Mouse (Mus musculus): ENCODE measurements around the gene Olfr155. TPM values are rescaled to one million over a fixed set of nuclear protein-coding genes. Genes with fewer than 3 reads are reported as not detected.

The Olfr155 gene
- total RNA-seq (2021): not detected
- long read RNA-seq: 0 reads

GRCm38 (mm10) chr4:43851265-43851664, at the start of gene Olfr155:
Gene Olfr155, plus strand, starts transcription at chr4:43851565.
- DNase-seq (ENCODE audit: low spot score in 2 of 2): no peak

- no peak for DNase-seq (ENCODE audit: low spot score in 2 of 2)
Observed at GRCm38 (mm10) chr4:43822896-43823550, 28.3 kb upstream of the Olfr155 start.

- peak in 1 of 2 experiments; percentile 8 for DNase-seq (ENCODE audit: low spot score in 2 of 2)
Observed at GRCm38 (mm10) chr4:43823845-43824337, 27.5 kb upstream of the Olfr155 start, which contains the start of gene Olfr156. Gene Olfr156, minus strand, starts transcription at chr4:43823895.

- no peak for DNase-seq (ENCODE audit: low spot score in 2 of 2)
Observed at GRCm38 (mm10) chr4:43828806-43829205, 22.6 kb upstream of the Olfr155 start.

GRCm38 (mm10) chr4:43832031-43832430, 19.3 kb upstream of the Olfr155 start:
- DNase-seq (ENCODE audit: low spot score in 2 of 2): no peak

- DNase-seq (ENCODE audit: low spot score in 2 of 2): no peak
Observed at GRCm38 (mm10) chr4:43833752-43834151, 17.6 kb upstream of the Olfr155 start.

- no peak for DNase-seq (ENCODE audit: low spot score in 2 of 2)
Observed at GRCm38 (mm10) chr4:43834749-43835148, 16.6 kb upstream of the Olfr155 start.

- DNase-seq (ENCODE audit: low spot score in 2 of 2): no peak
Observed at GRCm38 (mm10) chr4:43838326-43838725, 13.0 kb upstream of the Olfr155 start.

- DNase-seq (ENCODE audit: low spot score in 2 of 2): no peak
Observed at GRCm38 (mm10) chr4:43840101-43840500, 11.3 kb upstream of the Olfr155 start, which contains the start of gene Olfr157. Gene Olfr157, minus strand, starts transcription at chr4:43840201.

- no peak for DNase-seq (ENCODE audit: low spot score in 2 of 2)
Observed at GRCm38 (mm10) chr4:43854101-43854500, 2.7 kb downstream of the Olfr155 start.

GRCm38 (mm10) chr4:43859886-43860285, 8.5 kb downstream of the Olfr155 start:
- no peak for DNase-seq (ENCODE audit: low spot score in 2 of 2)

- DNase-seq (ENCODE audit: low spot score in 2 of 2): peak; percentile 44 to 85
Observed at GRCm38 (mm10) chr4:43860744-43861519, 9.6 kb downstream of the Olfr155 start.

- no peak for DNase-seq (ENCODE audit: low spot score in 2 of 2)
Observed at GRCm38 (mm10) chr4:43863298-43863697, 11.9 kb downstream of the Olfr155 start.

GRCm38 (mm10) chr4:43869821-43870220, 18.5 kb downstream of the Olfr155 start:
- no peak for DNase-seq (ENCODE audit: low spot score in 2 of 2)

GRCm38 (mm10) chr4:43874501-43874900, 23.1 kb downstream of the Olfr155 start:
- no peak for DNase-seq (ENCODE audit: low spot score in 2 of 2)

- DNase-seq (ENCODE audit: low spot score in 2 of 2): peak; percentile 47 to 84
Observed at GRCm38 (mm10) chr4:43875160-43875918, 24.0 kb downstream of the Olfr155 start, which contains the start of gene Reck. Gene Reck, plus strand, starts transcription at chr4:43875530.

- no peak for DNase-seq (ENCODE audit: low spot score in 2 of 2)
Observed at GRCm38 (mm10) chr4:43875919-43876411, 24.6 kb downstream of the Olfr155 start.

GRCm38 (mm10) chr4:43877230-43877629, 25.9 kb downstream of the Olfr155 start:
- DNase-seq (ENCODE audit: low spot score in 2 of 2): no peak

- no peak for DNase-seq (ENCODE audit: low spot score in 2 of 2)
Observed at GRCm38 (mm10) chr4:43878121-43878776, 26.9 kb downstream of the Olfr155 start.

GRCm38 (mm10) chr4:43879566-43879965, 28.2 kb downstream of the Olfr155 start:
- no peak for DNase-seq (ENCODE audit: low spot score in 2 of 2)

GRCm38 (mm10) chr4:43884196-43884595, 32.8 kb downstream of the Olfr155 start:
- no peak for DNase-seq (ENCODE audit: low spot score in 2 of 2)
